Mouse (Mus musculus): ENCODE measurements at regions not wholly inside any gene's neighbourhood (a gene's known extent, or its start where the extent isn't known, plus 50 kb on each side); places are given as distances from the start of the nearest gene placed in this dataset.

GRCm38 (mm10) chr13:107608996-107609503 is 435.2 kb upstream of the Smim15 start:
- H3K27me3 ChIP-seq (ENCODE audit: insufficient read depth, low read length) = 0 out of 2 replicates have a peak, but pooled peaks cover 3% of the 10 kb centered on the region
- no peaks in the 10 kb centered on the region for H3K4me1 ChIP-seq (replicated peaks; ENCODE audit: low read depth, low read length)
- H3K36me3 ChIP-seq (ENCODE audit: insufficient read depth, low read length) = no peaks in the 10 kb centered on the region
- H3K4me3 ChIP-seq (replicated peaks; ENCODE audit: low read length) = no peak overlapping the region
- H3K9me3 ChIP-seq (ENCODE audit: low read length) = no peaks in the 10 kb centered on the region
- no peak for TF ChIP-seq POU5F1 (IDR thresholded peaks at IDR 0.05; ENCODE audit: borderline replicate concordance, low read length)
- no peak for TF ChIP-seq NANOG (IDR thresholded peaks at IDR 0.05; ENCODE audit: borderline replicate concordance, low read length)
- no peak for TF ChIP-seq CTCF (conservative IDR thresholded peaks at IDR 0.05; ENCODE audit: low read length)

- Histone ChIP-seq H3K4me1 (replicated peaks; ENCODE audit: low read depth, low read length) (no peaks in the 10 kb centered on the region), H3K36me3 (ENCODE audit: insufficient read depth, low read length) (no peaks in the 10 kb centered on the region), H3K4me3 (replicated peaks; ENCODE audit: low read length) (no peak overlapping the region), H3K27me3 (ENCODE audit: insufficient read depth, low read length) (peaks cover 14% of the 10 kb centered on the region; the same call in 1 of the 2 replicates), H3K9me3 (ENCODE audit: low read length) (peaks cover 6% of the 10 kb centered on the region; the same call in 1 of the 2 replicates)
- TF ChIP-seq NANOG (IDR thresholded peaks at IDR 0.05; ENCODE audit: borderline replicate concordance, low read length) (no peak), POU5F1 (IDR thresholded peaks at IDR 0.05; ENCODE audit: borderline replicate concordance, low read length) (no peak), CTCF (conservative IDR thresholded peaks at IDR 0.05; ENCODE audit: low read length) (no peak)
Observed at GRCm38 (mm10) chr13:107607294-107607693, 437.0 kb upstream of the Smim15 start.

- H3K36me3 ChIP-seq (ENCODE audit: insufficient read depth, low read length) = no peaks in the 10 kb centered on the region
- peaks cover 24% of the 10 kb centered on the region for H3K27me3 ChIP-seq (ENCODE audit: insufficient read depth, low read length)
- H3K4me1 ChIP-seq (replicated peaks; ENCODE audit: low read depth, low read length) = peaks cover 19% of the 10 kb centered on the region
- TF ChIP-seq NANOG (IDR thresholded peaks at IDR 0.05; ENCODE audit: borderline replicate concordance, low read length) (no peak), CTCF (conservative IDR thresholded peaks at IDR 0.05; ENCODE audit: low read length) (no peak), POU5F1 (IDR thresholded peaks at IDR 0.05; ENCODE audit: borderline replicate concordance, low read length) (no peak)
- peaks cover 6% of the 10 kb centered on the region; the same call in 1 of the 2 replicates for H3K9me3 ChIP-seq (ENCODE audit: low read length)
- H3K4me3 ChIP-seq (replicated peaks; ENCODE audit: low read length) = no peak overlapping the region
Observed at GRCm38 (mm10) chr13:107602149-107602548, 442.1 kb upstream of the Smim15 start.

- Histone ChIP-seq H3K9me3 (ENCODE audit: low read length) (peaks cover 6% of the 10 kb centered on the region; the same call in 1 of the 2 replicates), H3K4me3 (replicated peaks; ENCODE audit: low read length) (peak overlapping the region; percentile 62), H3K4me1 (replicated peaks; ENCODE audit: low read depth, low read length) (peaks cover 19% of the 10 kb centered on the region), H3K27me3 (ENCODE audit: insufficient read depth, low read length) (peaks cover 27% of the 10 kb centered on the region), H3K36me3 (ENCODE audit: insufficient read depth, low read length) (no peaks in the 10 kb centered on the region)
- TF ChIP-seq POU5F1 (IDR thresholded peaks at IDR 0.05; ENCODE audit: borderline replicate concordance, low read length) (no peak), CTCF (conservative IDR thresholded peaks at IDR 0.05; ENCODE audit: low read length) (no peak), NANOG (IDR thresholded peaks at IDR 0.05; ENCODE audit: borderline replicate concordance, low read length) (no peak)
Observed at GRCm38 (mm10) chr13:107601132-107601439, 443.2 kb upstream of the Smim15 start.

- TF ChIP-seq CTCF (conservative IDR thresholded peaks at IDR 0.05; ENCODE audit: low read length) (no peak), NANOG (IDR thresholded peaks at IDR 0.05; ENCODE audit: borderline replicate concordance, low read length) (no peak), POU5F1 (IDR thresholded peaks at IDR 0.05; ENCODE audit: borderline replicate concordance, low read length) (no peak)
- H3K27me3 ChIP-seq (ENCODE audit: insufficient read depth, low read length) = peaks cover 28% of the 10 kb centered on the region
- no peaks in the 10 kb centered on the region for H3K36me3 ChIP-seq (ENCODE audit: insufficient read depth, low read length)
- H3K9me3 ChIP-seq (ENCODE audit: low read length) = peaks cover 6% of the 10 kb centered on the region; the same call in 1 of the 2 replicates
- H3K4me3 ChIP-seq (replicated peaks; ENCODE audit: low read length) = peak overlapping the region; percentile 62
- H3K4me1 ChIP-seq (replicated peaks; ENCODE audit: low read depth, low read length) = peaks cover 19% of the 10 kb centered on the region
Observed at GRCm38 (mm10) chr13:107600331-107601131, 443.7 kb upstream of the Smim15 start.

GRCm38 (mm10) chr13:107599094-107599644 is 445.1 kb upstream of the Smim15 start:
- H3K36me3 ChIP-seq (ENCODE audit: insufficient read depth, low read length) = no peaks in the 10 kb centered on the region
- no peak overlapping the region for H3K4me3 ChIP-seq (replicated peaks; ENCODE audit: low read length)
- peaks cover 19% of the 10 kb centered on the region for H3K4me1 ChIP-seq (replicated peaks; ENCODE audit: low read depth, low read length)
- H3K9me3 ChIP-seq (ENCODE audit: low read length) = peaks cover 6% of the 10 kb centered on the region; the same call in 1 of the 2 replicates
- TF ChIP-seq NANOG (IDR thresholded peaks at IDR 0.05; ENCODE audit: borderline replicate concordance, low read length) (no peak), POU5F1 (IDR thresholded peaks at IDR 0.05; ENCODE audit: borderline replicate concordance, low read length) (no peak), CTCF (conservative IDR thresholded peaks at IDR 0.05; ENCODE audit: low read length) (no peak)
- H3K27me3 ChIP-seq (ENCODE audit: insufficient read depth, low read length) = peaks cover 26% of the 10 kb centered on the region

- H3K4me1 ChIP-seq (replicated peaks; ENCODE audit: low read depth, low read length) = peaks cover 19% of the 10 kb centered on the region
- no peak overlapping the region for H3K4me3 ChIP-seq (replicated peaks; ENCODE audit: low read length)
- TF ChIP-seq NANOG (IDR thresholded peaks at IDR 0.05; ENCODE audit: borderline replicate concordance, low read length) = no peak
- no peak for TF ChIP-seq POU5F1 (IDR thresholded peaks at IDR 0.05; ENCODE audit: borderline replicate concordance, low read length)
- H3K9me3 ChIP-seq (ENCODE audit: low read length) = peaks cover 1% of the 10 kb centered on the region; the same call in 1 of the 2 replicates
- peaks cover 19% of the 10 kb centered on the region for H3K27me3 ChIP-seq (ENCODE audit: insufficient read depth, low read length)
- H3K36me3 ChIP-seq (ENCODE audit: insufficient read depth, low read length) = no peaks in the 10 kb centered on the region
Observed at GRCm38 (mm10) chr13:107598391-107598790, 445.9 kb upstream of the Smim15 start.

- H3K4me1 ChIP-seq (replicated peaks; ENCODE audit: low read depth, low read length) = peaks cover 19% of the 10 kb centered on the region
- TF ChIP-seq CTCF (conservative IDR thresholded peaks at IDR 0.05; ENCODE audit: low read length) (no peak), NANOG (IDR thresholded peaks at IDR 0.05; ENCODE audit: borderline replicate concordance, low read length) (no peak), POU5F1 (IDR thresholded peaks at IDR 0.05; ENCODE audit: borderline replicate concordance, low read length) (no peak)
- peaks cover 13% of the 10 kb centered on the region for H3K27me3 ChIP-seq (ENCODE audit: insufficient read depth, low read length)
- H3K4me3 ChIP-seq (replicated peaks; ENCODE audit: low read length) = no peak overlapping the region
- H3K9me3 ChIP-seq (ENCODE audit: low read length) = no peaks in the 10 kb centered on the region
- H3K36me3 ChIP-seq (ENCODE audit: insufficient read depth, low read length) = no peaks in the 10 kb centered on the region
Observed at GRCm38 (mm10) chr13:107597217-107597616, 447.0 kb upstream of the Smim15 start.

Data from E14TG2a.4 (cell line).